Mouse (Mus musculus) hindbrain, embryonic 12.5 days (tissue): ENCODE results near the gene Plvap. TPM values are rescaled to one million over a fixed set of nuclear protein-coding genes. Genes with fewer than 3 reads are reported as not detected.
"Not testable (repeated sequence)": the region's sequence is repeated elsewhere in the genome, so short reads cannot be mapped to it uniquely, and the experiment has no call there.

Experiments used
- ATAC-seq: fragments of 200-750 bp; cut with Nextera tagmentation; 2 replicates; pipeline ENCODE4 v1.8.0; 2017; ENCODE audit warnings: moderate TSS enrichment; ENCODE audit not compliant: low FRiP score
- H3K27ac ChIP-seq: fragments of 300-500 bp; sonication (generic); 2 replicates; pipeline ENCODE4 v1.5.1; 2016; ENCODE audit warnings: mild to moderate bottlenecking
- H3K27me3 ChIP-seq: fragments of 300-500 bp; sonication (generic); 2 replicates; pipeline ENCODE4 v1.6.1; 2016; ENCODE audit warnings: mild to moderate bottlenecking
- H3K36me3 ChIP-seq: fragments of 300-500 bp; sonication (generic); 2 replicates; pipeline ENCODE4 v1.6.1; 2016; ENCODE audit warnings: mild to moderate bottlenecking
- H3K4me1 ChIP-seq: fragments of 300-500 bp; sonication (generic); 2 replicates; pipeline ENCODE4 v1.6.1; 2016
- H3K4me2 ChIP-seq: fragments of 300-500 bp; sonication (generic); replicated peaks from 2 replicates; pipeline ENCODE4 v1.6.1; 2016; ENCODE audit warnings: mild to moderate bottlenecking
- H3K4me3 ChIP-seq: fragments of 300-500 bp; sonication (generic); 2 replicates; pipeline ENCODE4 v1.5.1; 2016; ENCODE audit warnings: mild to moderate bottlenecking
- H3K9ac ChIP-seq: fragments of 300-500 bp; sonication (generic); 2 replicates; pipeline ENCODE4 v1.6.1; 2016; ENCODE audit warnings: mild to moderate bottlenecking, moderate library complexity
- H3K9me3 ChIP-seq: fragments of 300-500 bp; sonication (generic); replicated peaks from 2 replicates; pipeline ENCODE4 v1.6.1; 2016; ENCODE audit warnings: mild to moderate bottlenecking
- WGBS: fragments of 180-500 bp; shearing (Covaris S2); methylation state at CpG from one replicate; pipeline ENCODE4 v1.1.7; 2016; 5-methylcytosine and 5-hydroxymethylcytosine counted together
- polyA plus RNA-seq: library from polyadenylated mRNA; unstranded; fragments of >200 nt; fragmentation: Nextera tagmentation; extraction: Ambion mirVana; gene quantifications from 2 replicates; pipeline ENCODE4 v1.2.1, GENCODE M21; 2016

Gene Plvap
- polyA plus RNA-seq, 1 experiment from 2014 or later, result 39.7 TPM

DNA sequence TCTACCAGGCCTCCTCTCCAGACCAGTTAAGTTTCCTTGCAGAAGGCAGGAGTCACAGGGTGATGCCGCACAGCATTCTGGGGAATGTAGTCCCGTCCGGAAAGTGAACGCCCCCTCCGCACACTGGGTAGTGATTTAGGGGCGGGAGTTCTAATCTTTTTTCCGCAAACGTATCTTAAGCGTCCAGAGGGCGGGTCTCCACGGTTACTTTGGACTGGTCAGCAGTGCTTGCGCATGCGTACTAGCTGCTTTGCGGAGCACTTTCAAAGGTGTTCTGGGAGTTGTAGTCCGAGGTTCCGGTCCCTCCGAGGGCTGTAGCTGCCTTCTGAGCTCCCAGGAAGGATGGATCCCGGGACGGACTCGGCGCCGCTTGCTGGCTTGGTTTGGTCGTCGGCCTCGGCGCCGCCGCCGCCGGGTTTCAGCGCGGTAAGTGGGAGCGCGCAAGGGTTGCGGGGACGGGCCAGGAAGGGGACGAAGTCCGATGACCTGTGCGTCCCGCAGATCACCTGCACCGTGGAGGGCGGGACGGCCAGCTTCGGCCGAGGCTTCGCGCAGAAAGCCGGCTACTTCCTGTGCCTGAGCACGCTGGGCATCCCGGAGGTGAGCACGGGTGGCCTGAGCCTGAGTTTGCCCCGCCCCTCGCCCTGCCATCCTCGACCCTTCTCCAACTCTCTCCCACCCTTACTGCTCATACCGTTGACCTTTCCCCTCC lies 31.2 kb upstream of the Plvap start, which contains the start of gene Mvb12a:
TSS of gene Mvb12a (plus strand) at position 291 of the 712 bp plus-strand sequence.
- peak within 1 kb of the TSS; percentile 87 for H3K9ac ChIP-seq
- WGBS, result under 1% methylated on average over 44 of the region's 55 CpGs
- no peak within 1 kb of the TSS for H3K27ac ChIP-seq
- ATAC-seq, result peak; percentile 95
- H3K9me3 ChIP-seq, result no peaks in the 10 kb centered on the region
- peaks cover 8% of the 10 kb centered on the region for H3K4me1 ChIP-seq
- H3K4me3 ChIP-seq, result peak within 1 kb of the TSS; percentile 85
- peaks cover 16% of the 10 kb centered on the region for H3K27me3 ChIP-seq
- H3K4me2 ChIP-seq, result peak within 1 kb of the TSS; percentile 90
- H3K36me3 ChIP-seq, result peaks cover 26% of the 10 kb centered on the region

DNA sequence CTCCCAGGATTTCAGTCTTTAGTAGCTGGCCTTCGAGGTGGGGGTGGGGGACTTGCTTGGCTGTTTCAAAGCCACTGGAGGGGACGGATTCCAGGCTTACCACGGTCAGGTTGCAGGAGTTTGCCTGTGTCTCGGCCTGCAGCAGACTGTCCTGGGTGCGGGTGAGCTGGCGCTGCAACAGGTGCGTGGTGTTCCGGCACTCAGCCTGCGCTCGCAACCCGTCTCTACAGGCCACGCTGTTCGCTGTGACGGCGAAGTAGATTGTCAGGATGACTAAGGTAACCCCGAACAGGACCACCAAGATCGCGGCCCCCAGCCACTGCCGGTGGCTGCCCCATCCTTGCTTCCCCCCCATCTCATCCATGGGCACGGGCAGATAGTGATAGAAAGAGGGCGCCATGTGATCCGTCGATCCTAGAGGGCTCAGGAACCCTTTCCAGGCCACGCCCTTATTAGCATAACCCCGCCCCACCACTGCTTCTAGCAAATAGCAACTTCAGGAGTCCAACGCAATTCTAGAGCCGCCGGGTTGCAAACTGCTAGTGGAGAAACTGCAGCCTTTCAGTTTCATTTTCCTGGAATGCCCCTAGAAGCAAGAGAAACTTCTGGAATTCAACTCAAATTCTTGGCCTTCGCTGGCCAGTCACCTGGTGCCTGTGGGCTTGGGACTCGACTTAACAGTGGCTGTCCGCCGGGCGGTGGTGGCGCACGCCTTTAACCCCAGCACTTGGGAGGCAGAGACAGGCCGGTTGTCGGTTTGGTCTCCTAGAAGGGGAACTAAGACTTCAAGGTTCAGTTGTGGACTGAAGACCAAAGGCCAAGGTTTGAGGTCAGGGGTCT lies 25.7 kb upstream of the Plvap start, which contains the start of gene Bst2:
TSS of gene Bst2 (minus strand) at position 429 of the 840 bp plus-strand sequence.
- no peak for ATAC-seq
- Histone ChIP-seq H3K4me3 (peak within 1 kb of the TSS; percentile 26), H3K4me1 (peaks cover 7% of the 10 kb centered on the region; the same call in 1 of the 2 replicates), H3K36me3 (no peaks in the 10 kb centered on the region), H3K27ac (no peak within 1 kb of the TSS), H3K27me3 (peaks cover 40% of the 10 kb centered on the region), H3K9me3 (no peaks in the 10 kb centered on the region), H3K9ac (no peak within 1 kb of the TSS), H3K4me2 (peak within 1 kb of the TSS; percentile 51)
- WGBS, result 3% methylated on average over 37 of the region's 37 CpGs

DNA sequence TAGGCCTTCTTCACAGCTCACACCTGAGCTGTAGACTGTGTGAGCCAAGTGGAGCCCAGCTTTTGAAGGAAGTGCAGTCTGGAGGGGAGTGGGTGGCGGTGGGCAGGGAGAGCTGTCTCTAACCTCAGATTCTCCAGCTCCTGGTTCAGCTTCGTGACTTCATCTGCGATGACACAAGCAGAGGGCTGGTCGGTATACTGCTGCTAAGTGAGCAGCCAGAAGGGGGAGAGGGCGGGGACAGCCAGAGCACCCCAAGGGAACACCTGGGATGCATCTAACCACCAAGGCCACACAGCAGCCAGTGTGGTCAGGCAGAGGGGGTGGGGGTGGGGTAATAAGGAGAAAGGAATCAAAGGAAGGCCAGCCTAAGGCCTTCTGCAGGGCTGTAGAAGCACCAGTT lies 24.1 kb upstream of the Plvap start:
- peaks cover 7% of the 10 kb centered on the region; the same call in 1 of the 2 replicates for H3K4me1 ChIP-seq
- H3K36me3 ChIP-seq, result no peaks in the 10 kb centered on the region
- ATAC-seq, result no peak
- no peak overlapping the region for H3K9ac ChIP-seq
- H3K9me3 ChIP-seq, result no peaks in the 10 kb centered on the region
- no peak overlapping the region for H3K27ac ChIP-seq
- 58% methylated on average over 5 of the region's 5 CpGs for WGBS
- H3K4me3 ChIP-seq, result no peak overlapping the region
- no peak overlapping the region for H3K4me2 ChIP-seq
- H3K27me3 ChIP-seq, result peaks cover 40% of the 10 kb centered on the region

DNA sequence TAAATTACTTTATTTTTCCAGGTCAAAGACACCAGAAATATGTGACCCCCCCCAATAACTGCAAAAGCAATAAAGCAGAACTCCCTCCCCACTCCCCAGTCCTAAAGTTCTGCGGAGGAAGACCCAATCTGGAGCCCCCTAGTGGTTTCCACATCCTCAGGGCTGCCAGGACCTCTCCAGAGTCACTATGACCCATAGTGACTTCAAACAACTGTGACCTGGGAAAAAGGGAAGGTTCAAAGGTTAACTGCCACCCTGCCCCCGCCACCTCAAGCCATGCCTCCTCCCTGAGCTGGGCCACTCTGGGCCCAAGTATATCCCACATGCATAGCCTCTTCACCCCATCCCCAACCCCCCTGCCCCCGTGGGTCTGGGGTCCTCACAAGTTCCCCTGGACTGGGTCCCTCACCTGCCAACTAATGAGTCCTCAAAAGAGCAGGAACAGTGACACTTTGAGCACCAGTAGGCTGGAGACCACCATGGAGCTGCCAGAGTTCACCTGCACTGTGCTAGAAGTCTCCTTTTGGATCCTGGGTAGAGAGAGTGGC lies 22.8 kb upstream of the Plvap start:
- H3K36me3 ChIP-seq, result no peaks in the 10 kb centered on the region
- no peak overlapping the region for H3K4me2 ChIP-seq
- H3K9me3 ChIP-seq, result no peaks in the 10 kb centered on the region
- no peak overlapping the region for H3K4me3 ChIP-seq
- WGBS, result 35% methylated on average over 3 of the region's 3 CpGs
- peaks cover 35% of the 10 kb centered on the region for H3K27me3 ChIP-seq
- H3K9ac ChIP-seq, result no peak overlapping the region
- ATAC-seq, result no peak
- peaks cover 7% of the 10 kb centered on the region; the same call in 1 of the 2 replicates for H3K4me1 ChIP-seq
- H3K27ac ChIP-seq, result no peak overlapping the region

DNA sequence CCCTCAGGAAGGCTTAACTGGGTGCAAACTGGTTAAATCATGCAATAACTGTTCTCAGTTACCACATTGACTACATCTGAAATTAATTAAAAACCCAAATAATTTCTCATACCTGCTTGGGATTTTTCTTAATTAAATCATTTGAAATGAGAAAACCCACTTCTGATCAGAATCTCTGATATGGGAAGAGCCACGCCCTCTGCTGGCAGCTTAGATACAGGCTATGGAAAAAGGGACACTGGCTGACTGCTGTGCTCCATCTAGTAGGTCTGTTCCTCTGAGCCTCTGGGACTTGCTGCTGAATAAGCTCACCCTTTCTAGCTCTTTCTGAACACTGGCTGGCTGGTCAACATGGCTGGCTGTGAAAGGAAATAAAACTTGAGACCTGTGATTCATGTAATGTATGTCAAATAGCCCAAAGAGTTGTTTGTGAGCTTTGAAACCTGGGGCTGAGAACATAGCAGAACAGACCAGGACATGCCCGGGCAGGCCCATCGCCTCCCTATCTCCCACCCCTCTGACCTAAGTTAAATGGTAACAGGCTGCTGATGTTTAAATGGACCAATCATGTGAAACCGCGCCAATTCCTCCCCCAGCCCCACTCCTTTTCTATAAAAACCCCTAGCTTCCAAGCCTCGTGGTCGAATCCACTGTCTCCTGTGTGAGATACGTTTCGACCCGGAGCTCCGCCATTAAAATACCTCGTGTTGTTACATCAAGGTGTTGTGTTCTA lies 19.3 kb upstream of the Plvap start:
- not testable (repeated sequence) for H3K9ac ChIP-seq, H3K4me1 ChIP-seq, ATAC-seq, H3K36me3 ChIP-seq, H3K4me3 ChIP-seq, H3K4me2 ChIP-seq, H3K9me3 ChIP-seq, H3K27ac ChIP-seq
- H3K27me3 ChIP-seq, result peaks cover 34% of the 10 kb centered on the region
- 74% methylated on average over 6 of the region's 12 CpGs for WGBS

DNA sequence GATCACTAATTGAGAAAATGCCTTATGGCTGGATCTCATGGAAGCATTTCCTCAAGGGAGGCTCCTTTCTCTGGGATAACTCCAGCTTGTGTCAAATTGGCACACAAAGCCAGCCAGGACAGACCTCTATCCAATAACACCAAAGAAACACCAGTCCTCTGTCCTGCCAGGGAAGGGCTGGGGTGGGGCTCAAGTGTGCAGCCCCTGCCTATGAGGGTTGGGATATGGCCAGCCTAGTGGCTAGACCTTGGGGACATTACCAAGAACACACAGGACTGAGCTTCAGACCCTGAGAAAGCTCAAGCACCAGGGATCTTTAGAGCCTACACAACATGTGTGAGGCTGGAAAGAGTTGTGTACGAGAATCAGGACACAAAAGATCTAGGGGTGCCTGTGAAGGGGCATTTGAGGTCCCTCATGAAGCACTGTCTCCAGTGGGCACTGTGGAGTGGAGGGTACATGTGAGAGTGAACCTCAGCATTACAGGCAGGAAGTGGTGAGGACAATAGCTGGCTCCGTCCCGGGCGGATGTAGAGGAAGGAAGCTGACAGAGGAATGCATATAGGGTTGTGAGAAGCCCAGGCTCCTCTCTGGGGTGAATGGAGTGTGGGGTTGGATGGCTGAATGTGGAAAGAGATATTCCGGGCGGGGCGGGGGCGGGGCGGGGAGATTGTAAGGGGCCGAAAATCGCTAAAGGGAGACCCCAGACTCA lies 17.0 kb upstream of the Plvap start:
- H3K4me2 ChIP-seq, result no peak overlapping the region
- peaks cover 16% of the 10 kb centered on the region for H3K4me1 ChIP-seq
- H3K9ac ChIP-seq, result no peak overlapping the region
- no peaks in the 10 kb centered on the region for H3K36me3 ChIP-seq
- no peak overlapping the region for H3K4me3 ChIP-seq
- no peak for ATAC-seq
- no peaks in the 10 kb centered on the region for H3K9me3 ChIP-seq
- H3K27ac ChIP-seq, result no peak overlapping the region
- peaks cover 53% of the 10 kb centered on the region for H3K27me3 ChIP-seq
- WGBS, result 82% methylated on average over 11 of the region's 11 CpGs

DNA sequence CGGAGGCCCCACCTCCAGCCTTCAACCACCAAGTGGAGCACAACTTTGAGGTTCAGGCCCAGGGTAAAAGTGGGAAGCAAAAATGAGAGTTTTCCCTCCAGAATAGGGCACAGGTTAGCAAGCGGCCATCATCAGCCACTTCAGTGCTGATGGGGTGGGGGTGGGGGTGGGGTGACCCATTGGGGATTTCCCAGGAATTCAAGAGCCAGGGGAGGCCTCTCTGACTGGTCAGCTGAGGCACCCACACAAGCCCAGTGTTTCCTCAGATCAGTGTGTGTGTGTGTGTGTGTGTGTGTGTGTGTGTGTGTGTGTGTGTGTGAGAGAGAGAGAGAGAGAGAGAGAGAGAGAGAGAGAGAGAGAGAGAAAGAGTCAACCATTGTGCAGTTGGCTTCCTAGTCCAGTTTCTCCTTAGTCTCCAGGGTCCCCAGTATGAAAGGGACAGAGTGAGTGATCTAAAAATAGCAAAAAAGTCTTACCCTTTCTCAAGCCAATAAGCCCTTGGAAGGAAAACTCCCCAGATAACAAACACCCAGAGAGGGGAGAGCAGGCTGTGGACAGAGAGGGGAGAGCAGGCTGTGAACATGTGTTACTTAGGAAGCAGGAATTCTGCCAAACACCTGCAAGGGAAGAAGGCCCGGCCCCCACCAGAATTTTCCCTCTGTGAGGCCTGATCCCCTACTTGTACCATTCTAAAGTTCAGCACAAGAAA lies 15.8 kb upstream of the Plvap start:
- ATAC-seq, result no peak
- no peaks in the 10 kb centered on the region for H3K36me3 ChIP-seq
- no peaks in the 10 kb centered on the region for H3K9me3 ChIP-seq
- H3K4me3 ChIP-seq, result no peak overlapping the region
- peaks cover 16% of the 10 kb centered on the region for H3K4me1 ChIP-seq
- no peak overlapping the region for H3K9ac ChIP-seq
- H3K4me2 ChIP-seq, result no peak overlapping the region
- peaks cover 56% of the 10 kb centered on the region for H3K27me3 ChIP-seq
- 29% methylated on average over 3 of the region's 3 CpGs for WGBS
- H3K27ac ChIP-seq, result no peak overlapping the region

DNA sequence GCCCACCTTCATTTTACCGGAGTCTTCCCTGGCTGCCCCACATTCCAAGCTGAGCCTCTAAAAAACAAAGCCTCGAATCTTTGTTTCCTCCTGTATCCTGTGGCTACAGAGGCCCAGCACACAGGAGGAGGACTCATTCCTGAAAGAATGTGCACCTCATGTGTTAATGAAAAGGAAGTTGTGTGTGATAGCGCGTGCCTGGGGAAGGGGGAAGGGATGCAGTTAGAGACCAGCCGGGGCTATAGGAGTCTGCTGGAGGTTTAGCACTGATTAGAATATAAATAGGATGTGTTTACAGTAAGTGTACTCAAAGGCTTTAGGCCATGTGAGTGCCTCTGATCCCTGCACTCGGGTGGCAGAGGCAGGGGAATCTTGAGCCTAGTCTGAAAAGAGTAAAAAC lies 14.7 kb upstream of the Plvap start:
- H3K4me1 ChIP-seq, result peaks cover 18% of the 10 kb centered on the region
- WGBS, result 1% methylated on average over 6 of the region's 6 CpGs
- H3K27me3 ChIP-seq, result peaks cover 56% of the 10 kb centered on the region
- no peaks in the 10 kb centered on the region for H3K9me3 ChIP-seq
- no peak for ATAC-seq
- H3K4me3 ChIP-seq, result no peak overlapping the region
- H3K4me2 ChIP-seq, result no peak overlapping the region
- H3K36me3 ChIP-seq, result no peaks in the 10 kb centered on the region
- no peak overlapping the region for H3K27ac ChIP-seq
- H3K9ac ChIP-seq, result no peak overlapping the region

DNA sequence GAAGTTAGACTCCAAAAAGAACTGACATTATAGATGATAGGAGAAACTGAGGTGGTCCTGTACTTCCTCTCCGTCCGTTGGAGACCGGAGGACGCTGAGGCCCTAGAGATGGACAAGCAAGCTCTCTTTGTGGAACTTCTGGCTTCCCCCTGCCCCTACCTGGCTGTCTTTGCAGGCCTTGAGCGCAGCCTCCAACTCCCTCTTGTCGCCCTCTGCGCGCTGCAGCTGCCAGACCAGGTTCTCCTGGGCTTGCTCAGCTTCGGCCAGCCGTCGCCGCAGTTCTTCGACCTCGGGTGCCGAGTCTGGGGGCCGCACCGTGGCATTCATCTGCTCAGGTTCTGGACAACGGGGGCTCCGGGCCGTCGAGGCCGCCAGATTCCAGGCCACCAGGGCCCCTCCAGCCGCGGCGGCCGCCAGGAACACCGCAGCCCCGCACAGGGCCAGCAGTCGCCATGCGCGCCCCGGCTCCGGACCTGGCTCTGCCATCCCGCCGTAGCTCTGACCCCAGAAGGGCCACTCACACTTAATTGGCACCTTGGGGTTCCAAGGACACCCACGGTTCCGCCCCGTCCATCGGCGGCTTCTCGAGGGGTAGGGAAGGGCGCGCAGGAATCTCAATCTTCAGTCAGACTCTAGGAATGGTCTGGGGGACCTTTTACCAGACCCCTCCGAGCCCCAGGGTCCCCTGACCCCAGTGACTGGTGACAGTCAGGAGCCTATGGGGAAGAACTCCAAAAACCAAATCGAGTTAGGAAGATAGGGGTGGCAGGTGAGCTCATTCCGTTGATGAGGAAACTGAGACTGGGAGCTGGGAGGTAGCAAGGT lies 13.9 kb upstream of the Plvap start, which contains the start of gene Ccdc194:
TSS of gene Ccdc194 (minus strand) at position 486 of the 825 bp plus-strand sequence.
- Histone ChIP-seq H3K4me2 (peak within 1 kb of the TSS; percentile 22; the same call in 1 of the 2 replicates), H3K36me3 (no peaks in the 10 kb centered on the region), H3K27ac (no peak within 1 kb of the TSS), H3K4me1 (peaks cover 18% of the 10 kb centered on the region), H3K4me3 (peak within 1 kb of the TSS; percentile 12; the same call in 1 of the 2 replicates), H3K9me3 (no peaks in the 10 kb centered on the region), H3K27me3 (peaks cover 56% of the 10 kb centered on the region), H3K9ac (no peak within 1 kb of the TSS)
- 4% methylated on average over 46 of the region's 46 CpGs for WGBS
- no peak for ATAC-seq

DNA sequence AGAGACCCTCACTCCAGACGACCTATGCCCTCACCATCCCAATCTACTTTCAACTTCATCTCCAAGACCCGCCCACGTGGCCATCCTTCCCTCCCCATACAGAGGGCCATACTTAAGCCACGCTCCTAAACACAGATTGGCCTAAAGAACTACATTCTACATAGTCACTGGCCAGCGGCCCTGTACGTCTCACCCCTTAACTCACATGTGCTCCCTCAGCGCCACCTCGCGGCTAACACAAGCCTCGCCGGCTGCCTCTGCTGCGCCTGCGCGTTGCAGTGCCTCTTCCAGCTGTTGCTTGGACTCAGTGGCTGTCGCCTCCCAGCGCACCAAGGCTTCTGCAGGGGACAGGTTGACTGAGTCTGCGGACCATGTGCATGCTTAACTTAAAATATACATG lies 10.1 kb upstream of the Plvap start:
- peak; percentile 65 for ATAC-seq
- 6% methylated on average over 17 of the region's 17 CpGs for WGBS
- H3K27me3 ChIP-seq, result peaks cover 36% of the 10 kb centered on the region

More for the DNA sequence above, 10.1 kb upstream of the Plvap start:
- Histone ChIP-seq H3K36me3 (no peaks in the 10 kb centered on the region), H3K4me2 (no peak overlapping the region), H3K4me3 (no peak overlapping the region), H3K9ac (no peak overlapping the region), H3K27ac (no peak overlapping the region), H3K4me1 (peaks cover 23% of the 10 kb centered on the region), H3K9me3 (no peaks in the 10 kb centered on the region)
